Mouse (Mus musculus) retina, adult 2 months (tissue): ENCODE results near the gene Wnt9b.

ENCODE experiments used
- DNase-seq: peaks from one replicate; pipeline ENCODE4 v3.0.0-alpha.2; 2012; ENCODE audit warnings: low read depth, low spot score

Gene Wnt9b

GRCm38 (mm10) chr11:103683667-103684334 is 65.8 kb downstream of the Wnt9b start:
- DNase-seq, result no peak
